25 mouse cellular contexts compared by ENCODE assay signal in genomic region chr6:65849687-65850086, GRCm38 (mm10).
DNase-seq lines count a peak whose midpoint lies in the region; ATAC-seq and TF ChIP-seq lines count a peak whose summit lies in the region.
"Had no signal": no experiment of that assay in that cellular context is flagged by ENCODE, and none has a peak within 500 bp of the region (broad histone marks: within the 10 kb centered on the region; RNA-seq: fewer than 3 reads in every experiment).

No protein-coding gene starts in this region.

- ATAC-seq in lung, postnatal 0 days, result no peak
- ATAC-seq: forebrain, embryonic 13.5 days had no signal

- no peak for DNase-seq in layer of hippocampus, adult 2 months (ENCODE audit: low spot score in 2 of 2)
- no peak for DNase-seq in layer of hippocampus, adult 11-12 months (ENCODE audit: low spot score)
- DNase-seq in lung, postnatal 0 days (ENCODE audit: low spot score), result peak; percentile 14
- no peak for DNase-seq in lung, adult 18-20 months
- DNase-seq in 3T3-L1 (ENCODE audit: low read depth, low spot score), result peak; percentile 27
- peak; percentile 77 for DNase-seq in NIH3T3 (ENCODE audit: low read depth)
- no peak for DNase-seq in gastrocnemius, postnatal 4 days (ENCODE audit: low spot score in 2 of 2)
- DNase-seq: adrenal gland, adult 2 months; adrenal gland, postnatal 14 days; cerebellum, adult 11 months; cerebellum, adult 2 months; cerebellum, adult 9-11 months; gastrocnemius, adult 2 months; gastrocnemius, postnatal 14 days; heart, adult 18-20 months; heart, postnatal 10 days; heart, postnatal 36 days had no signal

- no peaks in the 10 kb centered on the region for H3K36me3 ChIP-seq in lung, postnatal 0 days (ENCODE audit: insufficient read depth, low read length)
- H3K36me3 ChIP-seq: embryonic facial prominence, embryonic 13.5 days; forebrain, embryonic 10.5 days; heart, embryonic 12.5 days; heart, embryonic 15.5 days; hindbrain, embryonic 10.5 days had no signal

- 40% methylated on average over 3 of the region's 3 CpGs for WGBS in lung, postnatal 0 days

- TF ChIP-seq EP300 in lung, postnatal 0 days (IDR thresholded peaks at IDR 0.05), result no peak

- H3K27me3 ChIP-seq in lung, postnatal 0 days (replicated peaks; ENCODE audit: insufficient read depth, low read length), result no peaks in the 10 kb centered on the region
- H3K27me3 ChIP-seq: embryonic facial prominence, embryonic 13.5 days; forebrain, embryonic 13.5 days; heart, embryonic 12.5 days; heart, embryonic 15.5 days; Patski had no signal

- H3K4me2 ChIP-seq in lung, postnatal 0 days (replicated peaks; ENCODE audit: low read depth, low read length), result no peak overlapping the region
- H3K4me2 ChIP-seq: embryonic facial prominence, embryonic 13.5 days; forebrain, embryonic 13.5 days; heart, embryonic 12.5 days; heart, embryonic 15.5 days; hindbrain, embryonic 14.5 days had no signal

- no peak for TF ChIP-seq CTCF in layer of hippocampus, adult 2 months (conservative IDR thresholded peaks at IDR 0.05)
- no peak for TF ChIP-seq CTCF in lung, postnatal 0 days (IDR thresholded peaks at IDR 0.05)

- H3K9ac ChIP-seq in lung, postnatal 0 days (replicated peaks; ENCODE audit: low read depth), result no peak overlapping the region
- H3K9ac ChIP-seq: embryonic facial prominence, embryonic 13.5 days; forebrain, embryonic 13.5 days; heart, embryonic 12.5 days; heart, embryonic 15.5 days; hindbrain, embryonic 14.5 days had no signal

- H3K9me3 ChIP-seq in lung, postnatal 0 days (ENCODE audit: low read length), result no peaks in the 10 kb centered on the region
- H3K9me3 ChIP-seq: embryonic facial prominence, embryonic 13.5 days; forebrain, embryonic 10.5 days; forebrain, embryonic 13.5 days; heart, embryonic 12.5 days; heart, embryonic 15.5 days; hindbrain, embryonic 10.5 days had no signal

- no peak overlapping the region for H3K4me3 ChIP-seq in layer of hippocampus, adult 2 months
- no peak overlapping the region for H3K4me3 ChIP-seq in lung, postnatal 0 days (ENCODE audit: low read depth, low read length)
- H3K4me3 ChIP-seq: embryonic facial prominence, embryonic 13.5 days; forebrain, embryonic 10.5 days; forebrain, embryonic 13.5 days; gastrocnemius, adult 2 months; heart, embryonic 12.5 days; heart, embryonic 15.5 days; hindbrain, embryonic 10.5 days had no signal

- no peaks in the 10 kb centered on the region for H3K4me1 ChIP-seq in lung, postnatal 0 days (ENCODE audit: insufficient read depth, low read depth, low read length)
- H3K4me1 ChIP-seq: heart, embryonic 12.5 days; heart, embryonic 15.5 days had no signal

- H3K27ac ChIP-seq in layer of hippocampus, adult 2 months, result peak overlapping the region; percentile 70
- H3K27ac ChIP-seq in lung, postnatal 0 days (ENCODE audit: low read length), result no peak overlapping the region
- H3K27ac ChIP-seq: embryonic facial prominence, embryonic 13.5 days; forebrain, embryonic 10.5 days; forebrain, embryonic 13.5 days; gastrocnemius, adult 2 months; heart, embryonic 15.5 days; hindbrain, embryonic 10.5 days; hindbrain, embryonic 14.5 days had no signal

Comparison
In these comparisons a context has a peak if more than half of its experiments do, and no peak if none do; other contexts are left out.
1. DNase-seq: peak in lung, postnatal 0 days (single experiment), 3T3-L1 (single experiment) and NIH3T3 (single experiment); none in layer of hippocampus, adult 2 months (0 of 2), layer of hippocampus, adult 11-12 months (single experiment), lung, adult 18-20 months (0 of 2) and gastrocnemius, postnatal 4 days (0 of 2).